Mouse (Mus musculus) midbrain, embryonic 13.5 days (tissue): Measurements from ENCODE around the gene Sacs. TPM values are rescaled to one million over a fixed set of nuclear protein-coding genes. Genes with fewer than 3 reads are reported as not detected.

Experiments
- ATAC-seq: fragments of 200-750 bp; cut with Nextera tagmentation; 2 replicates; pipeline ENCODE4 v1.8.0; 2017; ENCODE audit warnings: mild to moderate bottlenecking, moderate TSS enrichment, moderate library complexity
- H3K27ac ChIP-seq: fragments of 300-500 bp; sonication (generic); 2 replicates; pipeline ENCODE4 v1.5.1; 2015; ENCODE audit warnings: inconsistent platforms, mild to moderate bottlenecking, moderate library complexity
- H3K27me3 ChIP-seq: fragments of 300-500 bp; sonication (generic); 2 replicates; pipeline ENCODE4 v1.6.1; 2015; ENCODE audit warnings: mild to moderate bottlenecking, inconsistent platforms
- H3K36me3 ChIP-seq: fragments of 300-500 bp; sonication (generic); 2 replicates; pipeline ENCODE4 v1.6.1; 2015; ENCODE audit warnings: mild to moderate bottlenecking, inconsistent platforms
- H3K4me1 ChIP-seq: fragments of 300-500 bp; sonication (generic); replicated peaks from 2 replicates; pipeline ENCODE4 v1.6.1; 2015; ENCODE audit warnings: inconsistent platforms
- H3K4me2 ChIP-seq: fragments of 300-500 bp; sonication (generic); replicated peaks from 2 replicates; pipeline ENCODE4 v1.6.1; 2015; ENCODE audit warnings: moderate library complexity, mild to moderate bottlenecking, inconsistent platforms
- H3K4me3 ChIP-seq: fragments of 300-500 bp; sonication (generic); replicated peaks from 2 replicates; pipeline ENCODE4 v1.5.1; 2015; ENCODE audit warnings: mild to moderate bottlenecking, inconsistent platforms
- H3K9ac ChIP-seq: fragments of 300-500 bp; sonication (generic); replicated peaks from 2 replicates; pipeline ENCODE4 v1.6.1; 2015; ENCODE audit warnings: mild to moderate bottlenecking, inconsistent platforms
- H3K9me3 ChIP-seq: fragments of 300-500 bp; sonication (generic); 2 replicates; pipeline ENCODE4 v1.6.1; 2016; ENCODE audit warnings: mild to moderate bottlenecking, inconsistent platforms
- WGBS: fragments of 180-500 bp; shearing (Covaris S2); methylation state at CpG from one replicate; pipeline ENCODE4 v1.1.7; 2015; 5-methylcytosine and 5-hydroxymethylcytosine counted together
- polyA plus RNA-seq: library from polyadenylated mRNA; unstranded; fragments of >200 nt; fragmentation: Nextera tagmentation; extraction: Ambion mirVana; gene quantifications from 2 replicates; pipeline ENCODE4 v1.2.1, GENCODE M21; 2015

The Sacs gene
- polyA plus RNA-seq, 1 experiment from 2014 or later, result 7.3 TPM

DNA sequence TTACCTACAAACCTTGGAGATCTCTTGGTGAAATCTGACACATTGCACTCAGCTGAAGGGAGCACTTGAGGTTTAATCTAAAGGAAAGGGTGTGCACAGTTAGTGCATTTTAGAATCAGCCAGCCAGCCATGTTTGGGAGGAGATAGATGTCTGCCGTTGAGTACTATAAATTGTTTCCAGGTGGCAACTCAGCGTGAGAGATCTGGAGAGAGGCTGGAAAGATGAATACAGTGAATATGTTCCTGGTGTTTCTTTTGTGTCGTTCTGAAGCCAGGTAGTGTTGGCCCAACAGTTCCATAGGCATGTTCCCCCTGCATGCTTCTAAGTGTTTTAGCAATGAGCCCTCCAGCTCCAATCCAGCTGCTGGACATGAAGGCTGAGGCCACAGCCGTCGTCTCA is 82.9 kb downstream of the Sacs start:
- H3K9me3 ChIP-seq, result no peaks in the 10 kb centered on the region
- WGBS, result 86% methylated on average over 5 of the region's 5 CpGs

DNA sequence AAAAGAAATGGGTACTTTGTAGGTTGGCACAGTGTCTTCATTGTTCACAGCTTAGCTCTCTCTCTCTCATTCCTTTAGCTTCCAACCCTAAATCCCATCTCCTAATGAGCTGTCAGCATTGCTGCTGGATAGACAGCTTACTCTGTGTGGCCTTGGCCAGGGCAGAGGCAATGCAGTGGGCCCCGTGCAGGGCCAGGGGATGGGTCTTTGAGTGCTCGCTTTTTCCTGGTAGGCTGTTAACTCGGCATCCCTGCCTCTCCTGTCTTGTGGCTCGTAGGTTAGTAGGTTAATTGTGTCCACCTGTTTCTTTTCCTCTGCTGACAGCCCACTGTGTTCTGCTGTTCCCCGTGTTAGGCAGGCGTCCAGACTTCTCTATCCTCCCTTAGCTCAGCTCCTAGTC is 84.2 kb downstream of the Sacs start:
- ATAC-seq, result no peak
- H3K27ac ChIP-seq, result no peak overlapping the region
- no peaks in the 10 kb centered on the region for H3K27me3 ChIP-seq
- H3K9ac ChIP-seq, result no peak overlapping the region
- no peak overlapping the region for H3K4me3 ChIP-seq
- 69% methylated on average over 6 of the region's 6 CpGs for WGBS
- H3K9me3 ChIP-seq, result no peaks in the 10 kb centered on the region
- H3K4me1 ChIP-seq, result no peaks in the 10 kb centered on the region
- no peaks in the 10 kb centered on the region for H3K36me3 ChIP-seq
- H3K4me2 ChIP-seq, result no peak overlapping the region

More for the DNA sequence above, 82.9 kb downstream of the Sacs start:
- H3K27me3 ChIP-seq, result no peaks in the 10 kb centered on the region
- H3K4me3 ChIP-seq, result no peak overlapping the region
- no peak for ATAC-seq
- no peaks in the 10 kb centered on the region for H3K36me3 ChIP-seq
- no peak overlapping the region for H3K4me2 ChIP-seq
- no peak overlapping the region for H3K9ac ChIP-seq
- H3K4me1 ChIP-seq, result no peaks in the 10 kb centered on the region
- H3K27ac ChIP-seq, result no peak overlapping the region

DNA sequence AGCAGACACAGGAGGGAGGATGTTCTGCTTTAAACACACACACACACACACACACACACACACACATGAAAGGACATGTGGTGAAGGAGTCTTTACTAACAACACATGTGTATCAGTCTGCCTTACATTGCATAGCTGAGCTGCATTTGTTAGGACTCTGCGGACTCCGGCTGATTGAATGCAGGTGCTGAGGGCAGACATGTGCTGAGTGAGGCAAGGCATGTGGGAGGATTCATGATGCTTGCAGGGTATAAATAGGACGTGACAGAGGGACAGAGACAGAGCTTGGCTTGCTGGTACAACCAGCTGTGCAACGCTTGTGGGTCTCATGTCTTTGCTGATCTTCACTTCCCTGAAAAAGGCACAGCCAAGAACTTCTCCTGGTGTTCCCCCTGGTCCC is 85.5 kb downstream of the Sacs start:
- ATAC-seq, result no peak

DNA sequence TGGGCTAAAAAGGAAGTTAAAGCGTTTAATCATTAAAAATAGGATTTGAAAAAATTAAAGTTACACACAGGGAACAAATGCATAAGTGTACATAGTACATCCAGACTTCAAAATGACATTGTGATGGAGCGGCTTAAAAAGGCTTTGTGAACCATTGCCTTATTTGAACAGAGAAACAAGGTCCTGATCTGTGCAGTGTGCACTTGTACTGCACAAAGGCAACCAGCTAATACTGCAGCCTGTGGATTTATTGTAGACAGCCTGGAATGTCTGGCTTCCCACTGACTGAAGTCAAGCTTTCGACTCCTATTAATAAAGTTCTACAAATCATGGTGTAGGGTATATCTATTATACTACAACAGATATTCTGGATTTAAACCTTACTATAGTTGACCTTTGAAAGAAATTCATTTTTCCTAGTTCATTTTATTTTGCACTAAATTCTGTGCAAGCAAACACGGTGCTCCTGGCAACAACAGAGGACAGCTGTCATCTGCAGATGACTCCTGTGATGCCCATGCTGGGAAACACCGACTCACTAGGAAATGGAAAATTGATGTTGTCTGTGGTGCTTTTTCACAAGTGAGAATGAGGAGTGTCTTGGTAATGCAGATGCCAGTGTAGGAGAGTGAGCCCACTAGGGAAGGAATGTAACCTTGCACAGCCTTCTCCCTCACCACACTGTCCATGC is 86.3 kb downstream of the Sacs start:
- H3K9ac ChIP-seq, result no peak overlapping the region
- H3K4me2 ChIP-seq, result no peak overlapping the region
- H3K36me3 ChIP-seq, result no peaks in the 10 kb centered on the region
- H3K9me3 ChIP-seq, result no peaks in the 10 kb centered on the region
- WGBS, result 79% methylated on average over 5 of the region's 5 CpGs
- no peaks in the 10 kb centered on the region for H3K4me1 ChIP-seq
- no peak for ATAC-seq
- H3K27ac ChIP-seq, result no peak overlapping the region
- no peak overlapping the region for H3K4me3 ChIP-seq
- no peaks in the 10 kb centered on the region for H3K27me3 ChIP-seq

More for the DNA sequence above, 85.5 kb downstream of the Sacs start:
- H3K4me1 ChIP-seq, result no peaks in the 10 kb centered on the region
- no peaks in the 10 kb centered on the region for H3K27me3 ChIP-seq
- H3K4me3 ChIP-seq, result no peak overlapping the region
- H3K9me3 ChIP-seq, result no peaks in the 10 kb centered on the region
- no peak overlapping the region for H3K9ac ChIP-seq
- H3K36me3 ChIP-seq, result no peaks in the 10 kb centered on the region
- no peak overlapping the region for H3K4me2 ChIP-seq
- H3K27ac ChIP-seq, result no peak overlapping the region
- WGBS, result 80% methylated on average over 4 of the region's 4 CpGs

DNA sequence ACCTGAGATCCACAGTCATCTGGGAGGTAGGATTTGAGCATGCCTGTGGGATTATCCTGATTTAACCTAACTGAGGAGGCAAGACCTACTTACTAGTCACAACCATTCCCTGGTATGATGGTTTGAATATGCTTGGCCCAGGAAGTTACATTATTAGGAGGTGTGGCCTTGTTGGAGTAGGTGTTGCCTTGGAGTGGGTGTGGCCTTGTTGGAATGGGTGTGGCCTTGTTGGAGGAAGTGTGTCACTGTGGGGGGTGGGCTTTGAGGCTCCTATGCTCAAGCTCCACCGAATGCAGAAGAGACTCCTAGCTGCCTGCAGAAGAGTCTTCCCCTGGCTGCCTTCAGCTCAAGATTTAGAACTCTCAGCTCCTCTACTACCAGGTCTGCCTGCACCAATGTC is 87.9 kb downstream of the Sacs start:
- H3K4me3 ChIP-seq, result no peak overlapping the region
- no peak overlapping the region for H3K27ac ChIP-seq
- 46% methylated on average over 1 of the region's 1 CpGs for WGBS
- no peaks in the 10 kb centered on the region for H3K9me3 ChIP-seq
- no peaks in the 10 kb centered on the region for H3K4me1 ChIP-seq
- H3K9ac ChIP-seq, result no peak overlapping the region
- H3K36me3 ChIP-seq, result no peaks in the 10 kb centered on the region
- ATAC-seq, result no peak
- no peak overlapping the region for H3K4me2 ChIP-seq
- H3K27me3 ChIP-seq, result no peaks in the 10 kb centered on the region

DNA sequence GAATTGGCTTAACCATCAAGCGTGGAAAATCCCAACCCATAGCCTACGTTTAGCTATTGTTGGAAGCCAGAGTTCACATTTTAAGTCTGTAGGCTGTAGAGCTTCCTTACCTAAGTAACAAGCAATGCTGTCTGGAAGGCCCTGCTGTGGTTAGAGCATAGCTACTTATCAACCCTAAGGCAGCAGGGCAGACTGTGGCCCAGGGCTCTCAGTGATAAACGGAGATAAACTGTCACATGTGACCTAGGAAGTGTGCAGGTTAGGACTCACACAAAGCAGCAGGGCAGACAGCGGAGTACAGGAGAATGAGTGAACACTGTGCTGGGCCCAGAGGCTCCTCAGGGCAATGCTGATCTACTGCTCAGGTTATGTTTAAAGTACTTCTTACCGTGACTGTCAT is 91.5 kb downstream of the Sacs start:
- Histone ChIP-seq H3K27me3 (no peaks in the 10 kb centered on the region), H3K27ac (no peak overlapping the region), H3K9me3 (no peaks in the 10 kb centered on the region), H3K9ac (no peak overlapping the region), H3K36me3 (no peaks in the 10 kb centered on the region), H3K4me1 (no peaks in the 10 kb centered on the region), H3K4me3 (no peak overlapping the region), H3K4me2 (no peak overlapping the region)
- ATAC-seq, result no peak
- WGBS, result 80% methylated on average over 5 of the region's 5 CpGs

DNA sequence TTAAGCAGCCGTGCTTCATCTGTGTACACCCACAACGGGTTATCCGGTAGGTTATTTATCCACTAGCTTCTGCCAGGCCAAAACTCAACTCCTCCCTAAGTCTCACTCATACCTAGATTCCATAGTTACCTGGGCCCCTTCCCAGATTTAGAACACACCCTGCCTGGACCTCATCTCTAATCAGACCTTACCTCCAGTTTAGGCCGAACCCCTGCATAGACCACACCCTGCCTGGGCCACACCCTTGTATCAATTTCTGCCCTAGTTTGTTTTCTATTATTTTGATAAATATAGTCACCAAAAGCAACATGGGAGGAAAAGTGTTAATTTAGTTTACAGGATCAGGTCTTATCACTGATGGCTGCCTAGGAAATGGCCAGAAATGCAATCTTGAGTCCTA is 91.9 kb downstream of the Sacs start:
- Histone ChIP-seq H3K4me3 (no peak overlapping the region), H3K27me3 (no peaks in the 10 kb centered on the region), H3K4me2 (no peak overlapping the region), H3K27ac (no peak overlapping the region), H3K9me3 (no peaks in the 10 kb centered on the region), H3K36me3 (no peaks in the 10 kb centered on the region), H3K4me1 (no peaks in the 10 kb centered on the region), H3K9ac (no peak overlapping the region)
- WGBS, result 94% methylated on average over 4 of the region's 4 CpGs
- ATAC-seq, result no peak

DNA sequence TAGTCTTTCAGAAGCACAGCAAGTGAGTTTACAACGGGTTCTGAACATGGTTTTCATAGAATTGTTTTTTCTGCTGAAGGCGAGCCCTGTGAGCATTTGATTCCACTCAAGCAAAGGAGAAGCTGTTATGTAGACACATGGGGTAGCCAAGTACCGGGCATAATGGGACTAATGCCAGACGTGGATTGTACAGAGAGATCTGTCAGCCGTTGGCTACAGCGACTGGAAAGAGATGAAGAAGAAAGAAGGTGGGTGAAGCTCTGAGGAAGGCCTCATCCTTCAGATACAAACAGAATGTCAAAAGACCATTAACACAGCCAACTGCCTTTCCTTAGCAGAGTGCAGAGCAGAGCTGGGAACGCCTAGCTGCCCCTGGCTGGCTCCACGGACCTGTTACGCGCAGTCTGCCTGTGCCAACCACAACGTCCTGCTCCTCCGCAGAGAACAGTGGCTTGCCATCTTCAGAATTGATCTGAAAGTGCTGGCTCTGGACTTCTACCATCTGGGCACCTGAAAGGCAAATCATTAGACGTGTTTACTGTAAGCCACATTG is 93.8 kb downstream of the Sacs start:
- Histone ChIP-seq H3K4me3 (no peak overlapping the region), H3K36me3 (no peaks in the 10 kb centered on the region), H3K27ac (no peak overlapping the region), H3K9ac (no peak overlapping the region), H3K27me3 (no peaks in the 10 kb centered on the region), H3K4me1 (no peaks in the 10 kb centered on the region), H3K4me2 (no peak overlapping the region), H3K9me3 (no peaks in the 10 kb centered on the region)
- 90% methylated on average over 13 of the region's 13 CpGs for WGBS
- no peak for ATAC-seq

DNA sequence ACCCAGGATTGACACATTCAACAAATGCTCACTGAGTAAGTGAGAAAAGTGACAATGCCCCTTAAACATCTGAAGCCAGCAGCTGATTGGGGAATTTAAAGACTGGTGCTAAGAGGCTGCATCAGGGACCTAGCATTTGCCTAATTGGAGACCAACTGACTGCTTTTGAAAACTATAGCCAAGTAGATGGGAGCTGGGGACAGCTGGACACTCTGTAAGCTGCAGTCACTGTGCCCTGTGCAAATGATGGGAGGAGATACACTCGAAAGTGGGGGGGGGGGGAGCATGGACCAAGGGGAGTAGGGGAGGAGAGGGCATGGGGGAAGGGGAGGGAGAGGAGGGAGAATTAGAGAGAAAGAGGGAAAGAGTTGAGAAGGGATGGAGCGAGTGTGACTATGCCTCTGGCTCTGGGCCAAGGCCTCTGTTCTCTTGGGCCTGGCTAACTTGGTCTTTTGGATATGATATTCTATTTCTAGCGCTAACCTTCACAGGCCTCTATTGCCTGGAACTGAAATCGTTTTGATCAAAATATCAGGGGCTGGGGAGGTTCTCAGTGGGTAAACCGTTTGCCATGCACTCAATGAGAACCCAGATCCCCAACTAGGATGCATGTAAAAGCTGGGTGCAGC is 97.7 kb downstream of the Sacs start:
- WGBS, result 68% methylated on average over 5 of the region's 5 CpGs
- Histone ChIP-seq H3K27me3 (no peaks in the 10 kb centered on the region), H3K27ac (no peak overlapping the region), H3K9me3 (no peaks in the 10 kb centered on the region), H3K9ac (no peak overlapping the region), H3K36me3 (no peaks in the 10 kb centered on the region), H3K4me1 (no peaks in the 10 kb centered on the region), H3K4me3 (no peak overlapping the region), H3K4me2 (no peak overlapping the region)
- ATAC-seq, result no peak

DNA sequence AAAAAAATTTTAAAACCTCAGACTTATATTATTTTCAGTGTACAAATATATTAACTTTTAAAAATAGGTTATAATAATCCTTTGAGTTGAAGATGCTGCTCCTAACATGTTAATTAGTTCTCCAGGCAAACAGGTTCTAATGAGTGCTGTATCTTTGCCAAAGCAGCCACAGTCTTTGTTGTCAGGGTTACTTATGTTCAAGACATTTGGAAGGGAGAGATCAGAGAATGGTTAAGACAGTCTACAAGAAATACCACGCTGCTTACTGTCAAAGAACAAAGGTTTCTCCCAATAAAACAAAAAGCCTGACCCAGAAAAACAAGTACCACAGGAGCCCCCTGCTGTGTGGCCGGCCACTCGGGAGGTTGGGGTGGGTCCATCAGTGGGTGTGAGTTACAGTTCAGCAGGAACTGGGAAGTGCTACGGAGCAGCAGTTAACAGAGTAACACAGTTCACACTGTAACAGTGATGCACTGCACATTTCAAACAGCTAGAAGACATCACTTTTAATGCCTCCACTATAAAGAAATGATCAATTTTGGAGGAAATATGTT is 98.9 kb downstream of the Sacs start:
- 32% methylated on average over 4 of the region's 4 CpGs for WGBS
- no peaks in the 10 kb centered on the region for H3K9me3 ChIP-seq
- no peaks in the 10 kb centered on the region for H3K36me3 ChIP-seq
- H3K9ac ChIP-seq, result no peak overlapping the region
- no peaks in the 10 kb centered on the region for H3K27me3 ChIP-seq
- no peaks in the 10 kb centered on the region for H3K4me1 ChIP-seq
- no peak for ATAC-seq
- H3K4me3 ChIP-seq, result no peak overlapping the region
- H3K27ac ChIP-seq, result no peak overlapping the region
- H3K4me2 ChIP-seq, result no peak overlapping the region

DNA sequence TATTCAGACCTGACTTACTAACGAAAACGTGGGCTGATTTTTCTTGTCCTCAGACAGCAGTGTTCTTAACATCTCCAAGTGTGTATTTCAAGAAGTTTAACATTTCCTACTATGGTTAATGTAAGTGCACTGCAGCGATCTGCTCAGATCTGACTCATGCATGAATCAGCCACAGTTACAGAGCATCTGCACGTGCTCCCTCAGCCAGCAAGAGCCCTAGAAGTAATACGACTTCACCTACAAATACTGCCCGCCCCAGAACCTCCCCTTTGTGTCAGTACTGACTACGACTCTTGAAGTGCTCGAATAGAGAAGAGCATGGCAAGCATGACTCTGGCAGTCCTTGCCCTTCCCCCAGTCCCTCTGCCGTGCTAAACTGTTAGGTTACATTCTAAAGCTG is 100.5 kb downstream of the Sacs start:
- Histone ChIP-seq H3K4me3 (no peak overlapping the region), H3K27ac (no peak overlapping the region), H3K9ac (no peak overlapping the region), H3K27me3 (no peaks in the 10 kb centered on the region), H3K9me3 (no peaks in the 10 kb centered on the region), H3K36me3 (no peaks in the 10 kb centered on the region), H3K4me2 (no peak overlapping the region), H3K4me1 (no peaks in the 10 kb centered on the region)
- WGBS, result 73% methylated on average over 9 of the region's 9 CpGs
- ATAC-seq, result no peak

DNA sequence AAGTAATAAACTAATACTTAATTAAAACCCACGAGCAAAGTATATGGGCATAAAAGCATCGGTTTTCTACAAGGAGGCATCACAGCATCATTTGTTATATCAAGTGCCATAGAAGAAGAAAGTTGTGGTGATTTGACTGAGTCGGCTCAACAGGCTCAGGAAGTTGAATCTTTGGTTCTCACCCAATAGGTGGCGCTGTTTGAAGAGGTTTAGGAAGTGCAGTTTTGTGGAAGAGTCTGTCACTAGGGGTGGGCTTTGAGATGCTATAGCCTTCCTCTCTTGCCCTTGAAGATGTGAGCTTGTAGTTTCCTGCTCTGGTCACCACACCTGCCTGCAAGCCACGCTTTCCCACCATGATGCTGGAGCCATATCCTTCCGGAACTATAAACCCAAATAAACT is 104.4 kb downstream of the Sacs start:
- H3K4me2 ChIP-seq, result no peak overlapping the region
- 40% methylated on average over 6 of the region's 6 CpGs for WGBS
- H3K4me1 ChIP-seq, result no peaks in the 10 kb centered on the region
- H3K9ac ChIP-seq, result no peak overlapping the region
- H3K4me3 ChIP-seq, result no peak overlapping the region
- ATAC-seq, result no peak
- H3K27me3 ChIP-seq, result no peaks in the 10 kb centered on the region
- peaks cover 3% of the 10 kb centered on the region; the same call in 1 of the 2 replicates for H3K9me3 ChIP-seq
- H3K27ac ChIP-seq, result no peak overlapping the region
- no peaks in the 10 kb centered on the region for H3K36me3 ChIP-seq
